Comparison of ENCODE assay signal across 9 mouse cellular contexts in the genomic region with DNA sequence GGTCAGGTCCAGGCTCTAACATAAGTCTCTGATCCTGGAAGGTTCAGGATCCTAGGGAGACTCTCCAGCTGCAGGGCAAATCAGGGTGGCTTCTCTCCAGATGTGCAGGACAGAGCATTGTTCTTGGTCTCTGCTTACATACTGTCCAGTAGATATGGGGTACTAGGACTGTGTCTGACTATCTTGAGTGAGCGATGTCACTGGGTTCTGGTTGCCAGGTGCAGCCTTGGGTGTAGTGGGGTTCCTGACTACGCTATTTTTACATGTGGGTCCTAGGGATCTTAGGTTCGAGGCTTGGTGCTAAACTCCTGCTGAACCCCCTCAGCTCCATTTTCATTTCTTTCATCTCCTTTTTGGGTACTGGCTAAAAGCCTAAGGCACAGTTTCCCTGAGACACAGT. TPM values are rescaled to one million over a fixed set of nuclear protein-coding genes. Genes with fewer than 3 reads are reported as not detected.
A peak's percentile ranks its signal among the peaks of the same experiment; 100 is the strongest.
DNase-seq lines count a peak whose midpoint lies in the region; ATAC-seq and TF ChIP-seq lines count a peak whose summit lies in the region.
"Had no signal": no experiment of that assay in that cellular context is flagged by ENCODE, and none has a peak within 500 bp of the region (broad histone marks: within the 10 kb centered on the region; RNA-seq: fewer than 3 reads in every experiment).

No protein-coding gene starts in this region.

- peaks cover 54% of the 10 kb centered on the region for H3K79me3 ChIP-seq in C2C12 (ENCODE audit: low read depth)

- H3K79me2 ChIP-seq in C2C12 (ENCODE audit: control insufficient read depth, insufficient read depth) = peaks cover 69% of the 10 kb centered on the region

- H3K27me3 ChIP-seq in erythroblast, embryonic 14.5 days (ENCODE audit: control insufficient read depth) = no peaks in the 10 kb centered on the region
- no peaks in the 10 kb centered on the region for H3K27me3 ChIP-seq in C2C12 (ENCODE audit: control insufficient read depth, insufficient read depth, insufficient read length)
- no peaks in the 10 kb centered on the region for H3K27me3 ChIP-seq in forebrain, embryonic 14.5 days (replicated peaks; ENCODE audit: control insufficient read depth, insufficient read depth, low read length)
- no peaks in the 10 kb centered on the region for H3K27me3 ChIP-seq in liver, embryonic 15.5 days

- H3K4me3 ChIP-seq in erythroblast, embryonic 14.5 days (replicated peaks) = peak overlapping the region; percentile 70
- H3K4me3 ChIP-seq in C2C12 (ENCODE audit: insufficient read depth, poor library complexity, severe bottlenecking) = peak overlapping the region; percentile 97
- peak overlapping the region; percentile 95 for H3K4me3 ChIP-seq in forebrain, embryonic 14.5 days (ENCODE audit: low read depth, low read length)
- peak overlapping the region; percentile 96 for H3K4me3 ChIP-seq in liver, embryonic 15.5 days (replicated peaks)

- H3K9ac ChIP-seq in forebrain, embryonic 14.5 days (ENCODE audit: low read length) = peak overlapping the region; percentile 81
- peak overlapping the region; percentile 80 for H3K9ac ChIP-seq in liver, embryonic 15.5 days

- H3ac ChIP-seq in C2C12 (ENCODE audit: control insufficient read depth, insufficient read length, low read depth) = peak overlapping the region; percentile 91

- DNase-seq in forebrain, embryonic 14.5 days (ENCODE audit: low spot score) = no peak
- DNase-seq in urinary bladder, postnatal 25 days (ENCODE audit: low spot score) = no peak
- DNase-seq in right cerebral cortex, adult 2 months (ENCODE audit: low spot score in 2 of 2) = no peak
- no peak for DNase-seq in ovary, postnatal 10 days (ENCODE audit: low spot score)
- DNase-seq: kidney, postnatal 10 days had no signal

- H3K27ac ChIP-seq in forebrain, embryonic 14.5 days (ENCODE audit: low read depth, low read length) = no peak overlapping the region
- peak overlapping the region; percentile 82; the same call in 1 of the 2 replicates for H3K27ac ChIP-seq in liver, embryonic 15.5 days (replicated peaks)

- WGBS in forebrain, embryonic 14.5 days = 85% methylated on average over 3 of the region's 3 CpGs
- 63% methylated on average over 3 of the region's 3 CpGs for WGBS in liver, embryonic 15.5 days (ENCODE audit: insufficient replicate concordance)

- H3K4me2 ChIP-seq in forebrain, embryonic 14.5 days (ENCODE audit: low read length) = peak overlapping the region; percentile 69
- peak overlapping the region; percentile 86 for H3K4me2 ChIP-seq in liver, embryonic 15.5 days

- no peak for ATAC-seq in erythroblast, adult 5-6 weeks (replicated peaks; ENCODE audit: low FRiP score, poor library complexity, severe bottlenecking)
- no peak for ATAC-seq in forebrain, embryonic 14.5 days
- ATAC-seq in liver, embryonic 15.5 days (ENCODE audit: insufficient read depth) = no peak

- no peaks in the 10 kb centered on the region for H3K9me3 ChIP-seq in erythroblast, embryonic 14.5 days (ENCODE audit: control insufficient read depth, low read length)
- H3K9me3 ChIP-seq in forebrain, embryonic 14.5 days (replicated peaks; ENCODE audit: control insufficient read depth, low read length) = no peaks in the 10 kb centered on the region
- no peaks in the 10 kb centered on the region for H3K9me3 ChIP-seq in liver, embryonic 15.5 days (replicated peaks)

- no peak for TF ChIP-seq CTCF in C2C12 (IDR thresholded peaks at IDR 0.05; ENCODE audit: control insufficient read depth, insufficient read depth, insufficient read length)

- peaks cover 41% of the 10 kb centered on the region for H3K36me3 ChIP-seq in erythroblast, embryonic 14.5 days (ENCODE audit: control insufficient read depth)
- H3K36me3 ChIP-seq in C2C12 (ENCODE audit: control insufficient read depth, insufficient read depth) = peaks cover 40% of the 10 kb centered on the region
- peaks cover 36% of the 10 kb centered on the region for H3K36me3 ChIP-seq in forebrain, embryonic 14.5 days (ENCODE audit: control insufficient read depth, insufficient read depth, low read length)
- H3K36me3 ChIP-seq in liver, embryonic 15.5 days (replicated peaks) = peaks cover 26% of the 10 kb centered on the region

- peaks cover 57% of the 10 kb centered on the region for H3K4me1 ChIP-seq in erythroblast, embryonic 14.5 days (ENCODE audit: control insufficient read depth)
- peaks cover 33% of the 10 kb centered on the region for H3K4me1 ChIP-seq in forebrain, embryonic 14.5 days (ENCODE audit: control insufficient read depth, insufficient read depth, low read length)
- peaks cover 64% of the 10 kb centered on the region for H3K4me1 ChIP-seq in liver, embryonic 15.5 days (replicated peaks)

TF ChIP-seq in C2C12, 6 proteins besides CTCF, POLR2A, EP300 and RAD21:
- TF ChIP-seq MAX (IDR thresholded peaks at IDR 0.05) = no peak
- no peak for TF ChIP-seq FOSL1 (IDR thresholded peaks at IDR 0.05; ENCODE audit: insufficient read depth, low read length, poor library complexity, severe bottlenecking)
- TF ChIP-seq MYOG (IDR thresholded peaks at IDR 0.05; ENCODE audit: control insufficient read depth, extremely low read depth, insufficient read length) = no peak
- TF ChIP-seq MYOD1 (IDR thresholded peaks at IDR 0.05; ENCODE audit: control insufficient read depth, insufficient read length, low read depth) = no peak
- no peak for TF ChIP-seq USF1 (IDR thresholded peaks at IDR 0.05; ENCODE audit: low read depth)
- no peak for TF ChIP-seq CEBPB (IDR thresholded peaks at IDR 0.05; ENCODE audit: low read depth)
TF ChIP-seq in C2C12: peak in this region for 0.

RNA-seq across cellular contexts. Expression of gene Cdca4, which starts 1.3 kb away (rescaled TPM):
- 3.3 and 4.7 TPM in 2 replicates for polyA plus RNA-seq in erythroblast, embryonic 14.5 days (2012)
- 28.8 and 35.5 TPM in 2 replicates for total RNA-seq in erythroblast, adult 5-6 weeks (2015; ENCODE audit: low replicate concordance)
- 22.1 and 29.7 TPM in 2 replicates for total RNA-seq in erythroblast, adult 5-6 weeks (2017; ENCODE audit: low replicate concordance)
- polyA plus RNA-seq in C2C12 (2012; fragmentation: generic; extraction: Trizol) = 61.9 TPM
- polyA plus RNA-seq in forebrain, embryonic 14.5 days (2014; fragmentation: Nextera tagmentation; extraction: Ambion mirVana) = 101 and 112 TPM in 2 replicates
- polyA plus RNA-seq in liver, embryonic 15.5 days (2015; fragmentation: Nextera tagmentation; extraction: Ambion mirVana) = 62.9 and 67.0 TPM in 2 replicates

RNA-seq across cellular contexts. Expression of gene Clba1, which starts 21.8 kb away (rescaled TPM):
- polyA plus RNA-seq in erythroblast, embryonic 14.5 days (2012) = 0.10 TPM in 1 of 2 replicates, not detected in the other
- total RNA-seq in erythroblast, adult 5-6 weeks (2015; ENCODE audit: low replicate concordance) = not detected in 2 replicates
- 0.42 TPM in 1 of 2 replicates, not detected in the other for total RNA-seq in erythroblast, adult 5-6 weeks (2017; ENCODE audit: low replicate concordance)
- polyA plus RNA-seq in C2C12 (2012; fragmentation: generic; extraction: Trizol) = 25.2 TPM
- polyA plus RNA-seq in forebrain, embryonic 14.5 days (2014; fragmentation: Nextera tagmentation; extraction: Ambion mirVana) = 17.0 and 19.4 TPM in 2 replicates
- polyA plus RNA-seq in liver, embryonic 15.5 days (2015; fragmentation: Nextera tagmentation; extraction: Ambion mirVana) = 0.43 and 0.61 TPM in 2 replicates

RNA-seq across cellular contexts. Expression of gene Ahnak2, which starts 28.1 kb away (rescaled TPM):
- 0.01 and 0.05 TPM in 2 replicates for polyA plus RNA-seq in erythroblast, embryonic 14.5 days (2012)
- not detected in 2 replicates for total RNA-seq in erythroblast, adult 5-6 weeks (2015; ENCODE audit: low replicate concordance)
- 0.09 TPM in 1 of 2 replicates, not detected in the other for total RNA-seq in erythroblast, adult 5-6 weeks (2017; ENCODE audit: low replicate concordance)
- polyA plus RNA-seq in C2C12 (2012; fragmentation: generic; extraction: Trizol) = 15.8 TPM
- 0.29 and 0.51 TPM in 2 replicates for polyA plus RNA-seq in forebrain, embryonic 14.5 days (2014; fragmentation: Nextera tagmentation; extraction: Ambion mirVana)
- 0.18 and 0.23 TPM in 2 replicates for polyA plus RNA-seq in liver, embryonic 15.5 days (2015; fragmentation: Nextera tagmentation; extraction: Ambion mirVana)

RNA-seq across cellular contexts. Expression of gene Gpr132, which starts 37.5 kb away (rescaled TPM):
- polyA plus RNA-seq in erythroblast, embryonic 14.5 days (2012) = 0.01 TPM in 1 of 2 replicates, not detected in the other
- 1.9 and 2.3 TPM in 2 replicates for total RNA-seq in erythroblast, adult 5-6 weeks (2015; ENCODE audit: low replicate concordance)
- 1.1 and 2.1 TPM in 2 replicates for total RNA-seq in erythroblast, adult 5-6 weeks (2017; ENCODE audit: low replicate concordance)
- 0.06 TPM for polyA plus RNA-seq in C2C12 (2012; fragmentation: generic; extraction: Trizol)
- not detected in 2 replicates for polyA plus RNA-seq in forebrain, embryonic 14.5 days (2014; fragmentation: Nextera tagmentation; extraction: Ambion mirVana)
- 0.26 and 0.32 TPM in 2 replicates for polyA plus RNA-seq in liver, embryonic 15.5 days (2015; fragmentation: Nextera tagmentation; extraction: Ambion mirVana)

Comparison
In these comparisons a context has a peak if more than half of its experiments do, and no peak if none do; other contexts are left out.
1. RNA of gene Cdca4, which starts 1.3 kb away (polyA plus RNA-seq): 101 to 112 TPM in forebrain, embryonic 14.5 days, 62.9 to 67.0 TPM in liver, embryonic 15.5 days and 61.9 TPM in C2C12 (single experiment); 3.3 to 4.7 TPM in erythroblast, embryonic 14.5 days; every median in the first group is over 10 times any median in the second.
2. RNA of gene Clba1, which starts 21.8 kb away (polyA plus RNA-seq): 25.2 TPM in C2C12 (single experiment) and 17.0 to 19.4 TPM in forebrain, embryonic 14.5 days; 0.43 to 0.61 TPM in liver, embryonic 15.5 days and 0.10 TPM in erythroblast, embryonic 14.5 days; every median in the first group is over 10 times any median in the second.
3. RNA of gene Ahnak2, which starts 28.1 kb away (polyA plus RNA-seq): 15.8 TPM in C2C12 (single experiment); 0.29 to 0.51 TPM in forebrain, embryonic 14.5 days, 0.18 to 0.23 TPM in liver, embryonic 15.5 days and 0.01 to 0.05 TPM in erythroblast, embryonic 14.5 days; every median in the first group is over 10 times any median in the second.
4. Peak in every context shown above with its lines, with median percentiles within 50 percentile points of each other: H3K4me3 ChIP-seq.